Mouse (Mus musculus) stomach, postnatal 0 days (tissue): ENCODE measurements around the gene Fank1. TPM values are rescaled to one million over a fixed set of nuclear protein-coding genes. Genes with fewer than 3 reads are reported as not detected.

Experiments
- ATAC-seq: fragments of 200-750 bp; cut with Nextera tagmentation; 2 replicates; pipeline ENCODE4 v1.8.0; 2017; ENCODE audit not compliant: low FRiP score, low TSS enrichment
- DNase-seq: peaks from one replicate; pipeline ENCODE4 v3.0.0-alpha.2; 2016; ENCODE audit warnings: low spot score
- H3K27ac ChIP-seq: fragments of 300-500 bp; sonication (generic); replicated peaks from 2 replicates; pipeline ENCODE4 v1.5.1; 2014; ENCODE audit warnings: mild to moderate bottlenecking, control low read depth
- H3K27me3 ChIP-seq: fragments of 300-500 bp; sonication (generic); 2 replicates; pipeline ENCODE4 v1.6.1; 2014; ENCODE audit warnings: low read length; ENCODE audit not compliant: control insufficient read depth, insufficient read depth
- H3K36me3 ChIP-seq: fragments of 300-500 bp; sonication (generic); 2 replicates; pipeline ENCODE4 v1.6.1; 2014; ENCODE audit warnings: low read length, mixed read lengths; ENCODE audit not compliant: control insufficient read depth, insufficient read depth
- H3K4me1 ChIP-seq: fragments of 300-500 bp; sonication (generic); replicated peaks from 2 replicates; pipeline ENCODE4 v1.6.1; 2014; ENCODE audit warnings: antibody characterized with exemption; ENCODE audit not compliant: control insufficient read depth, insufficient read depth
- H3K4me2 ChIP-seq: fragments of 300-500 bp; sonication (generic); replicated peaks from 2 replicates; pipeline ENCODE4 v1.6.1; 2014; ENCODE audit warnings: low read depth, mild to moderate bottlenecking, control low read depth, moderate library complexity
- H3K4me3 ChIP-seq: fragments of 300-500 bp; sonication (generic); 2 replicates; pipeline ENCODE4 v1.5.1; 2014; ENCODE audit warnings: low read depth, low read length, control low read depth
- H3K9ac ChIP-seq: fragments of 300-500 bp; sonication (generic); 2 replicates; pipeline ENCODE4 v1.6.1; 2014; ENCODE audit warnings: mild to moderate bottlenecking, low read length, control low read depth, mixed read lengths
- H3K9me3 ChIP-seq: fragments of 300-500 bp; sonication (generic); 2 replicates; pipeline ENCODE4 v1.6.1; 2016; ENCODE audit warnings: low read length; ENCODE audit not compliant: control insufficient read depth
- CTCF ChIP-seq: IDR thresholded peaks from 2 replicates; pipeline ENCODE4 v1.5.1; 2016; ENCODE audit warnings: antibody characterized with exemption, low read depth, mild to moderate bottlenecking, moderate library complexity
- EP300 ChIP-seq: optimal IDR thresholded peaks from 2 replicates; pipeline ENCODE3; 2016; ENCODE audit warnings: antibody characterized with exemption
- WGBS: fragments of 180-500 bp; shearing (Covaris S2); extraction: QIAGEN DNeasy Blood & Tissue Kit; methylation state at CpG from one replicate; pipeline ENCODE4 v1.1.7; 2014; 5-methylcytosine and 5-hydroxymethylcytosine counted together
- polyA plus RNA-seq: library from polyadenylated mRNA; unstranded; fragments of >200 nt; fragmentation: Nextera tagmentation; extraction: Ambion mirVana; gene quantifications from 2 replicates; pipeline ENCODE4 v1.2.1, GENCODE M21; 2015

The Fank1 gene
- polyA plus RNA-seq, 1 experiment from 2014 or later, result 0.34 TPM

GRCm38 (mm10) chr7:133748753-133749152 lies 27.9 kb upstream of the Fank1 start:
- ATAC-seq (no peak), DNase-seq (no peak)
- Histone ChIP-seq H3K9me3 (no peaks in the 10 kb centered on the region), H3K36me3 (no peaks in the 10 kb centered on the region), H3K4me2 (no peak overlapping the region), H3K9ac (no peak overlapping the region), H3K27me3 (no peaks in the 10 kb centered on the region), H3K27ac (peak overlapping the region; percentile 65), H3K4me1 (no peaks in the 10 kb centered on the region), H3K4me3 (no peak overlapping the region)
- WGBS, result 63% methylated on average over 14 of the region's 14 CpGs
- TF ChIP-seq EP300, result no peak
- no peak for TF ChIP-seq CTCF

GRCm38 (mm10) chr7:133750666-133751065 lies 26.0 kb upstream of the Fank1 start:
- Histone ChIP-seq H3K27me3 (no peaks in the 10 kb centered on the region), H3K4me2 (no peak overlapping the region), H3K4me1 (no peaks in the 10 kb centered on the region), H3K4me3 (no peak overlapping the region), H3K9me3 (no peaks in the 10 kb centered on the region), H3K36me3 (no peaks in the 10 kb centered on the region), H3K9ac (no peak overlapping the region), H3K27ac (no peak overlapping the region)
- ATAC-seq (peak; percentile 56; the same call in 1 of the 2 replicates), DNase-seq (peak; percentile 25)
- 43% methylated on average over 5 of the region's 5 CpGs for WGBS
- TF ChIP-seq CTCF (no peak), EP300 (no peak)

GRCm38 (mm10) chr7:133751163-133751562 lies 25.5 kb upstream of the Fank1 start:
- no peak for TF ChIP-seq CTCF
- TF ChIP-seq EP300, result no peak
- Histone ChIP-seq H3K9me3 (no peaks in the 10 kb centered on the region), H3K36me3 (no peaks in the 10 kb centered on the region), H3K27me3 (no peaks in the 10 kb centered on the region), H3K27ac (no peak overlapping the region), H3K9ac (no peak overlapping the region), H3K4me2 (no peak overlapping the region), H3K4me3 (no peak overlapping the region), H3K4me1 (no peaks in the 10 kb centered on the region)
- no peak for ATAC-seq
- no peak for DNase-seq
- 88% methylated on average over 5 of the region's 5 CpGs for WGBS

GRCm38 (mm10) chr7:133757961-133758455 lies 18.7 kb upstream of the Fank1 start:
- Histone ChIP-seq H3K36me3 (no peaks in the 10 kb centered on the region), H3K27me3 (no peaks in the 10 kb centered on the region), H3K9ac (no peak overlapping the region), H3K4me2 (no peak overlapping the region), H3K4me3 (no peak overlapping the region), H3K4me1 (no peaks in the 10 kb centered on the region), H3K27ac (no peak overlapping the region), H3K9me3 (no peaks in the 10 kb centered on the region)
- DNase-seq (no peak), ATAC-seq (no peak)
- TF ChIP-seq CTCF (no peak), EP300 (no peak)
- 60% methylated on average over 5 of the region's 5 CpGs for WGBS

GRCm38 (mm10) chr7:133758716-133759115 lies 17.9 kb upstream of the Fank1 start:
- Histone ChIP-seq H3K27me3 (no peaks in the 10 kb centered on the region), H3K4me1 (no peaks in the 10 kb centered on the region), H3K27ac (no peak overlapping the region), H3K36me3 (no peaks in the 10 kb centered on the region), H3K4me3 (no peak overlapping the region), H3K4me2 (no peak overlapping the region), H3K9me3 (no peaks in the 10 kb centered on the region), H3K9ac (no peak overlapping the region)
- TF ChIP-seq CTCF (0 out of 2 replicates have a peak, but pooled peaks have one; percentile 7), EP300 (no peak)
- ATAC-seq (no peak), DNase-seq (no peak)
- WGBS, result 88% methylated on average over 5 of the region's 5 CpGs

- ATAC-seq, result 0 out of 2 replicates have a peak, but pooled peaks have one; percentile 28
- Histone ChIP-seq H3K36me3 (no peaks in the 10 kb centered on the region), H3K9ac (no peak overlapping the region), H3K4me3 (no peak overlapping the region), H3K9me3 (no peaks in the 10 kb centered on the region), H3K4me1 (no peaks in the 10 kb centered on the region), H3K27me3 (no peaks in the 10 kb centered on the region), H3K27ac (no peak overlapping the region), H3K4me2 (peak overlapping the region; percentile 1; the same call in 1 of the 2 replicates)
- TF ChIP-seq CTCF (no peak), EP300 (no peak)
- 35% methylated on average over 27 of the region's 27 CpGs for WGBS
- no peak for DNase-seq
Measured at GRCm38 (mm10) chr7:133759611-133760353, 16.9 kb upstream of the Fank1 start.
